Mouse (Mus musculus) myocyte (in vitro differentiated cells): ENCODE data around the gene Defb45.

Experiments used
- MYOG ChIP-seq, 3 experiments: IDR thresholded peaks; one replicate each; pipeline ENCODE4 v1.6.1; 2011; ENCODE audit warnings: control low read depth in 2 of 3, low read depth in 2 of 3, mild to moderate bottlenecking in 2 of 3; ENCODE audit not compliant: insufficient read length in 2 of 3, control insufficient read depth in 1 of 3, insufficient read depth in 1 of 3
- POLR2AphosphoS2 ChIP-seq: IDR thresholded peaks from one replicate; pipeline ENCODE4 v1.6.1; 2011; ENCODE audit warnings: low read depth, control low read depth; ENCODE audit not compliant: insufficient read length

GRCm38 (mm10) chr2:152570313-152570712 is 28.9 kb downstream of the Defb45 start:
- TF ChIP-seq MYOG (IDR thresholded peaks at IDR 0.05; ENCODE audit: control insufficient read depth in 1 of 3, insufficient read depth in 1 of 3, insufficient read length in 2 of 3, low read depth in 2 of 3) (no peak), POLR2AphosphoS2 (no peak)
